Mouse (Mus musculus) granulocyte monocyte progenitor cell, adult 5-6 weeks (primary cell): Measurements from ENCODE around the gene Best1. TPM values are rescaled to one million over a fixed set of nuclear protein-coding genes. Genes with fewer than 3 reads are reported as not detected.

Experiments
- ATAC-seq: replicated peaks from 2 replicates; pipeline ENCODE4 v1.8.0; 2016; ENCODE audit warnings: mild to moderate bottlenecking, moderate TSS enrichment, inconsistent platforms; ENCODE audit not compliant: poor library complexity, severe bottlenecking
- total RNA-seq, 2 experiments: library from RNA; stranded (forward) in 1 of 2; stranded (reverse) in 1 of 2; fragments of 200-712, 200-1000 nt in 1 of 2; fragments of >200 nt in 1 of 2; fragmentation: Nextera tagmentation in 1 of 2; gene quantifications; 2 replicates each; pipeline ENCODE4 v1.2.3; 2014 to 2017

The Best1 gene
- total RNA-seq (2014; fragmentation: Nextera tagmentation) = not detected in 2 replicates
- 0.09 TPM in 1 of 2 replicates, not detected in the other for total RNA-seq (2017)

GRCm38 (mm10) chr19:10001206-10001969 is at the start of gene Best1, which contains the start of gene Rab3il1:
Gene Best1 (minus strand): TSS chr19:10001633.
Gene Rab3il1 (plus strand): TSS chr19:10001669.
- ATAC-seq = no peak

- ATAC-seq = no peak
Measured at GRCm38 (mm10) chr19:10050438-10050837, 49.0 kb upstream of the Best1 start.

GRCm38 (mm10) chr19:10049533-10049932 is 48.1 kb upstream of the Best1 start:
- ATAC-seq = no peak

- peak; percentile 86 for ATAC-seq
Measured at GRCm38 (mm10) chr19:10046983-10047382, 45.5 kb upstream of the Best1 start.

- no peak for ATAC-seq
Measured at GRCm38 (mm10) chr19:10046346-10046745, 44.9 kb upstream of the Best1 start.

- no peak for ATAC-seq
Measured at GRCm38 (mm10) chr19:10045707-10046106, 44.3 kb upstream of the Best1 start.

- no peak for ATAC-seq
Measured at GRCm38 (mm10) chr19:10043643-10044042, 42.2 kb upstream of the Best1 start.

GRCm38 (mm10) chr19:10042816-10043215 is 41.4 kb upstream of the Best1 start:
- no peak for ATAC-seq

GRCm38 (mm10) chr19:10042232-10042631 is 40.8 kb upstream of the Best1 start:
- no peak for ATAC-seq

- peak; percentile 70 for ATAC-seq
Measured at GRCm38 (mm10) chr19:10041388-10042148, 40.1 kb upstream of the Best1 start, which contains the start of gene Fads3. Gene Fads3 (plus strand): TSS chr19:10041569.

- no peak for ATAC-seq
Measured at GRCm38 (mm10) chr19:10040866-10041387, 39.5 kb upstream of the Best1 start.

- ATAC-seq = no peak
Measured at GRCm38 (mm10) chr19:10039615-10040014, 38.2 kb upstream of the Best1 start.

- ATAC-seq = no peak
Measured at GRCm38 (mm10) chr19:10038910-10039309, 37.5 kb upstream of the Best1 start.

- no peak for ATAC-seq
Measured at GRCm38 (mm10) chr19:10038364-10038763, 36.9 kb upstream of the Best1 start.

- no peak for ATAC-seq
Measured at GRCm38 (mm10) chr19:10037534-10037933, 36.1 kb upstream of the Best1 start.

GRCm38 (mm10) chr19:10034785-10035447 is 33.5 kb upstream of the Best1 start:
- peak; percentile 77 for ATAC-seq

- ATAC-seq = no peak
Measured at GRCm38 (mm10) chr19:10034356-10034755, 32.9 kb upstream of the Best1 start.

- peak; percentile 69 for ATAC-seq
Measured at GRCm38 (mm10) chr19:10033211-10033973, 32.0 kb upstream of the Best1 start.

- ATAC-seq = no peak
Measured at GRCm38 (mm10) chr19:10029746-10030145, 28.3 kb upstream of the Best1 start.
